Mouse (Mus musculus) G1E (cell line): ENCODE data around the gene Klhl42.

ENCODE experiments used
- CTCF ChIP-seq: IDR thresholded peaks from 2 replicates; pipeline ENCODE4 v1.5.1; 2012; ENCODE audit warnings: low read depth, low read length, inconsistent platforms, mixed read lengths
- TAL1 ChIP-seq: conservative IDR thresholded peaks from 2 replicates; pipeline ENCODE4 v1.6.1; 2012; ENCODE audit warnings: low read depth, low read length, inconsistent platforms, mixed read lengths

DNA sequence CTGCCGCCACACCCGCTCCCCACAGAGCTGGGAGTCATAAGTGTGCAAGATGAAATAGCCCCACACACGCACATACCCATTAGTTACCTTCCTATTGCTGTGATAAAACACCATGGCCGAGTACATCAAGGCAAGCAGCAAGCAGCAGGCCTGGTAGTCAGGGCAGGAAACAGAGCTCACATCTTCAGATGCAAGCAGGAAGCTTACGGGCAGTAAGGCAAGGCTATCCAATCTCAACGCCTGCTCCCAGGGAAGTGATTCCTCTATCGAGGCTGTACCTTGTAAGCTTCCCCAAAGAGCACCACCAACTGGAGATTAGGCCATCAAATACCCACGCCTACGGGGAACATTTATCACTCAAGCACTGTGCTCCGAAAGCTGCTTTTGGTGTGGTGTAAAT lies 11.3 kb upstream of the Klhl42 start:
- no peak for TF ChIP-seq CTCF
- no peak for TF ChIP-seq TAL1
